Mouse (Mus musculus): ENCODE results near the gene Hes1.

DNA sequence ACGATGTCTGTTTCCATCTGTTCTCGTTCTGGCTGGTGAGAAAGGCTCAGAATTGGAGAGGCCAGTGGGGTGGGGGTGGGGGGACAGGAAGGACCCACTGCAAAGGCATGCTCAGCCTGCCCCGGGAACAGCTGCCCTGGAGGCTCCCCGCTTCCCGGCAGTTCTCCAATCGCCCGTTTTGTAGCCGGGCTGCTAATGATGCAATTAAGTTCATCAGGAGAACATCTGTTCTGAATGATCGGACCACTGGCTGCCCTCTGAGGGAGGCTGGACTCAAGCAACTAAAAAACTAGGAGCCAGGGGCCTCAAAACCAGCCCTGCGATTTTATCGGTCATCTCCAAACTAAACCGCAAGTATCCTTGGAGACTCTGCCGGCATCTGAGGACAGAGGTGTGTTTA is 44.1 kb upstream of the Hes1 start:
- TF ChIP-seq CTCF (IDR thresholded peaks at IDR 0.05; ENCODE audit: low read depth, low read length), result no peak
- TF ChIP-seq POLR2A (IDR thresholded peaks at IDR 0.05; ENCODE audit: insufficient read depth, low read length), result no peak

Data from ES-Bruce4 (cell line).